Mouse (Mus musculus): ENCODE results near the gene Gm20661.

- no peak for TF ChIP-seq CTCF (IDR thresholded peaks at IDR 0.05; ENCODE audit: extremely low read depth, insufficient read length, insufficient replicate concordance, low read depth, low read length)
- no peak for TF ChIP-seq POLR2A (IDR thresholded peaks at IDR 0.05; ENCODE audit: low read depth, low read length)
Observed at GRCm38 (mm10) chr9:107949184-107949921, 33.5 kb upstream of the Gm20661 start.
